Mouse (Mus musculus) G1E (cell line): Measurements from ENCODE around the gene Cnbp. TPM values are rescaled to one million over a fixed set of nuclear protein-coding genes. Genes with fewer than 3 reads are reported as not detected.
A peak's percentile ranks its signal among the peaks of the same experiment; 100 is the strongest.

ENCODE experiments used
- ATAC-seq: 2 replicates; pipeline ENCODE4 v1.8.0; 2016; ENCODE audit warnings: mild to moderate bottlenecking; ENCODE audit not compliant: insufficient number of reproducible peaks, poor library complexity, low FRiP score, severe bottlenecking; ENCODE audit errors: extremely low read depth
- DNase-seq: peaks from one replicate; pipeline ENCODE4 v3.0.0; 2012; ENCODE audit warnings: low spot score
- H3K27me3 ChIP-seq: 2 replicates; pipeline ENCODE4 v1.6.1; 2012; ENCODE audit warnings: mild to moderate bottlenecking, low read length, inconsistent platforms; ENCODE audit not compliant: insufficient read depth
- H3K36me3 ChIP-seq: replicated peaks from 2 replicates; pipeline ENCODE3; 2012; ENCODE audit warnings: mild to moderate bottlenecking, inconsistent platforms
- H3K4me1 ChIP-seq: 2 replicates; pipeline ENCODE4 v1.6.1; 2012; ENCODE audit warnings: low read depth, low read length, inconsistent platforms, mixed read lengths; ENCODE audit not compliant: insufficient read depth
- H3K4me3 ChIP-seq: 2 replicates; pipeline ENCODE4 v1.5.1; 2012; ENCODE audit warnings: low read depth, mild to moderate bottlenecking, inconsistent platforms, low read length, moderate library complexity, mixed read lengths
- H3K9me3 ChIP-seq: replicated peaks from 2 replicates; pipeline ENCODE4 v1.6.1; 2012; ENCODE audit warnings: inconsistent platforms
- CTCF ChIP-seq: IDR thresholded peaks from 2 replicates; pipeline ENCODE4 v1.5.1; 2012; ENCODE audit warnings: low read depth, low read length, inconsistent platforms, mixed read lengths
- GATA1 ChIP-seq: IDR thresholded peaks from 2 replicates; pipeline ENCODE4 v1.6.1; 2012; ENCODE audit warnings: borderline replicate concordance, low read length, inconsistent platforms, mixed read lengths
- GATA2 ChIP-seq: IDR thresholded peaks from 2 replicates; pipeline ENCODE4 v1.6.1; 2012; ENCODE audit warnings: low read depth, low read length, inconsistent platforms, borderline replicate concordance
- POLR2AphosphoS5 ChIP-seq: IDR thresholded peaks from 2 replicates; pipeline ENCODE4 v1.6.1; 2012; ENCODE audit warnings: low read depth, low read length, inconsistent platforms; ENCODE audit not compliant: insufficient replicate concordance
- TAL1 ChIP-seq: conservative IDR thresholded peaks from 2 replicates; pipeline ENCODE4 v1.6.1; 2012; ENCODE audit warnings: low read depth, low read length, inconsistent platforms, mixed read lengths
- polyA plus RNA-seq: library from polyadenylated mRNA; stranded (reverse); fragments of >175 nt; gene quantifications from 2 replicates; pipeline ENCODE4 v1.2.3, GENCODE M21; 2012
- total RNA-seq, 2 experiments: library from RNA; stranded (forward) in 1 of 2; stranded (reverse) in 1 of 2; fragments of 200-1000 nt in 1 of 2; fragments of >200 nt in 1 of 2; fragmentation: Nextera tagmentation in 1 of 2; gene quantifications; 2 replicates each; pipeline ENCODE4 v1.2.3; 2014 to 2017

Cnbp gene
- total and polyA plus RNA-seq, 3 experiments: 135 to 1,031 (median 679) TPM

DNA sequence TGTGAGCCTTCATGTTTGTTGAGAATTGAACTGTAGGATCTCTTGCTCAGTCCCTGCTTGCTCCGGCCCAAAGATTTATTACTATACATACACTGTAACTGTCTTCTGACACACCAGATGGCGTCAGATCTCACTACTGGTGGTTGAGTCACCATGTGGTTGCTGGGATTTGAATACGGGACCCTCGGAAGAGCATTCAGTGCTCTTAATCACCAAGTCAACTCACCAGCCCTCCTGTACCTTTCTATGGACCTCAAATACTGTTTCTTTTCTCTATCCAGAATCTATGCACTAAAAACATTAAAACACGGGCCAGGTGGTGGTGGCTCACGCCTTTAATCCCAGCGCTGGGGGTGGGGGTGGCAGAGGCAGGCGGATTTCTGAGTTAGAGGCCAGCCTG, 9.3 kb downstream of the Cnbp start:
- no peaks in the 10 kb centered on the region for H3K9me3 ChIP-seq
- peaks cover 71% of the 10 kb centered on the region for H3K36me3 ChIP-seq
- H3K4me1 ChIP-seq: peaks cover 56% of the 10 kb centered on the region
- TF ChIP-seq CTCF: no peak
- no peak for TF ChIP-seq TAL1
- TF ChIP-seq POLR2AphosphoS5: no peak; the same call in 1 of the 2 replicates
- DNase-seq: no peak
- no peak for ATAC-seq
- H3K27me3 ChIP-seq: no peaks in the 10 kb centered on the region
- H3K4me3 ChIP-seq: no peak overlapping the region

DNA sequence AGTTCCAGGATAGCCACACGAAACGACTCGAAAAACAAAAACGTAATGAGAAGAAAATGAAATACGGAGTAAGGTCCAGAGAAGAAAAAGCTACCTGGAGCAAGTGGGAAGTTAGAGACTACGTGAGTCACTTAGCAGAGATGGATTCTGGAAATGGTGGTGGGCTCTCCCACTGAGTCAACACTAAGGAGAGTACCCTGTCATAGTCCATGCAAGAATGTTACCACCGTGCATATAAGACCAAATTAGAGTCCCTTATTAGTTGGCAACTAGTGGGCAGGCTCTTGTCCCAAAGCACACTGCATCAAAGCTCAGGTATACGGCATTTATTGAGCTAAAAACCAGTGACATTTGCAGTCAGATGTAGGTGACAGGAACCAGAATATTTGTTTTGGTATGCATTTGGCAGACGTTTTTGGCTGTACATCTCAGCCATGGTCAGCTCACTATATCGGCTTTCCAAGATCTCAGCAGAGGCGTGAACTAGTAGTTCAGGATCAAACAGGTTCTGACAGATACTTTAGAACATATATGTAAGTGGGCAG, 11.0 kb downstream of the Cnbp start:
- peaks cover 69% of the 10 kb centered on the region for H3K36me3 ChIP-seq

DNA sequence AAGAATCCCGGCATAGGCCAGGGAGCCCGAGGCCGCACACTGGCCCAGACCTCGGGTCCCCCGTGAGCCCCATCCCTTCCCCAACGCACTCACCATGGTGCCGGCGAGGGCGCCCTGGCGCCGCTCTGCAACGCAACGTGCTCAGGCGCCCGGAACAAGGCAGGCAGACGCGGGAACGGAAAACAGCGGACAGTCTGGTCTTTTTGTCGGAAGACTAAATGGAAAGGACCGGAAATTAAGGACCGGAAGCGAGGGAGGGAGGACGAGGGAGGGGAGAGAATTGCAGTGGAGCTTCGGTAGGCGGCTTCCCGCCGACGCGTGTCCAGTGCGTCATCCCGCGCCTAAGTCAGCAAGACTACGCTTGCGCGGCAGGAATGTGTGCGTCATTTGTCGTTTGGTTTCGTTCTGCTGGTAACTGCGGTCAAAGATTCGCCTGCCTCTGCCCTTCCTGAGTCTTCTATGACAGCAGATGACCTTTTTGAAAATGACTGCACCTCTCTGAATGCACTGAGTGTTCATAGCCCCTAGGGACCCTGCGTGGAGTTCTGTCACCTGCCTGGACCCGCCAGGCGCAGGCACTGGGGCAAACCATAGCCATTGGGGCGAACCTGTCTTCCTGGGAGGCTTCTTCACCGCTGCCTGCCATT, 12.2 kb downstream of the Cnbp start, which contains the start of gene Isy1:
TSS of gene Isy1 (minus strand) at position 248 of the 647 bp plus-strand sequence.
- peak; percentile 76 for DNase-seq
- peak; percentile 94 for ATAC-seq
- Histone ChIP-seq H3K4me3 (peak within 1 kb of the TSS; percentile 75), H3K9me3 (no peaks in the 10 kb centered on the region), H3K36me3 (peaks cover 69% of the 10 kb centered on the region), H3K4me1 (peaks cover 39% of the 10 kb centered on the region), H3K27me3 (no peaks in the 10 kb centered on the region)
- TF ChIP-seq CTCF: no peak
- TF ChIP-seq GATA2: no peak
- 0 out of 2 replicates have a peak, but pooled peaks have one; percentile 65 for TF ChIP-seq POLR2AphosphoS5
- no peak for TF ChIP-seq GATA1
- TF ChIP-seq TAL1: no peak

More for the DNA sequence above, 11.0 kb downstream of the Cnbp start:
- peak; percentile 85; the same call in 1 of the 2 replicates for TF ChIP-seq POLR2AphosphoS5
- no peak for TF ChIP-seq GATA1
- Histone ChIP-seq H3K9me3 (no peaks in the 10 kb centered on the region), H3K4me1 (peaks cover 44% of the 10 kb centered on the region), H3K27me3 (no peaks in the 10 kb centered on the region), H3K4me3 (no peak overlapping the region; the same call in 1 of the 2 replicates)
- ATAC-seq: no peak
- DNase-seq: no peak

DNA sequence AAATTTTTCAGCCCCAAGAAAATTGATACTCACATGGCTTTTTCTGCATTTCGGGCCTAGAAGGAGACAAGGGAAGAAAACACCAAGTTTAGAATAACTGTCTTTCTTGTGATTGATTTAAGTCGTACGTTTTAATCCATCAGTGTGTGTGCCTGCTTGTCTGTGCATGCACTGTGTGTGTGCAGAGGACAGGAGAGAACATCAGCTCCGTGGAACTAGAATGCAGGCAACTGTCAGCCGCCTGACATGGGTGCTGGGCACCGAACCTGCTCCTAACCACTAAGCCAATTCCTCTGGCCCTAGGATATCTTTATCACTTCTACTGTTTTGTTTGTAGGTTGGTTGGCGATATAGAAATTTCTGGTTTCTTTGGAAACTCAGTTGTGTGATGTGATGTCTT, 15.2 kb downstream of the Cnbp start, which contains the start of gene Gm45140:
TSS of gene Gm45140 (minus strand) at position 101 of the 400 bp plus-strand sequence.
- DNase-seq (no peak), ATAC-seq (no peak)
- peaks cover 26% of the 10 kb centered on the region for H3K4me1 ChIP-seq
- no peak within 1 kb of the TSS for H3K4me3 ChIP-seq
- peaks cover 65% of the 10 kb centered on the region for H3K36me3 ChIP-seq
- H3K27me3 ChIP-seq: no peaks in the 10 kb centered on the region
- no peak for TF ChIP-seq CTCF
- H3K9me3 ChIP-seq: no peaks in the 10 kb centered on the region

DNA sequence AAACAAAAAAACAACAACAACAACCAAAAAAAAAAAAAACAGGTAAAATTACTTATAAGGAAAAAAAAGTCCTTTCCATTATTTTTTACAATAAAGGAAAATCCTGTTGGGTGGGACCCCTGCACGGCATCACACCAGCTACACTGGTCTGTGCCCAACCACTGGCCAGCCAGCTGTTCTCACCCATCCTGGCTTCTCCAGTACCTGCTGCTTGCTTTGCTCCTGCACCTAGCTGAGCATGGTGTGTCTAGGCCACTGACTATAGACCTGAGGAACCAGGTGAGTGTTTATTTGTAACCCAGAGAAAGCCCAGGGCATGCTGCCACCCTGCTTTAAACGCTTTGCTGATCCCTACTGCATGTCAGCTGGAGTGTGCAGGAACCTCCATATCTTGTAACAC, 30.5 kb downstream of the Cnbp start:
- Histone ChIP-seq H3K9me3 (no peaks in the 10 kb centered on the region), H3K4me1 (no peaks in the 10 kb centered on the region), H3K27me3 (no peaks in the 10 kb centered on the region), H3K4me3 (no peak overlapping the region), H3K36me3 (peaks cover 98% of the 10 kb centered on the region)
- TF ChIP-seq TAL1 (no peak), POLR2AphosphoS5 (no peak), CTCF (no peak), GATA2 (no peak), GATA1 (no peak)
- no peak for DNase-seq
- no peak for ATAC-seq

DNA sequence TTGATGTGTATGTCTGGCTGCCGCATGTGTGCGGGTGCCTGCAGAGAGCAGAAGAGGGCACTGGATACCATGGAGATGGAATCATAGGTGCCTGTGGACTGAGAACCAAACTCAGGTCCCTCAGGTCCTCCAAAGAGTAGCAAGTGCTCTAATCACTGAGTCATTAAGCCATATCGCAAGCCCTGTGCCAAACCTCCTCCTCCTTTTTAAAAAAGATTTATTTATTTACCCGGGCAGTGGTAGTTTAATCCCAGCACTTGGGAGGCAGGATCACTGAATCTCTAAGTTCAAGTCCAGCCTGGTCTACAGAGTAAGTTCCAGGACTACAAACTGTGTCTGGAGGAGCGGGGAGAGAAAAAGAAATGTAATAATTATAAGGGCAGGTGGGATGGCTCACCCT, 36.4 kb downstream of the Cnbp start:
- no peaks in the 10 kb centered on the region for H3K27me3 ChIP-seq
- TF ChIP-seq CTCF: no peak
- no peak for TF ChIP-seq POLR2AphosphoS5
- no peak for TF ChIP-seq GATA2
- no peak for TF ChIP-seq GATA1
- H3K9me3 ChIP-seq: no peaks in the 10 kb centered on the region
- ATAC-seq: no peak
- H3K4me3 ChIP-seq: no peak overlapping the region
- no peak for DNase-seq
- H3K36me3 ChIP-seq: peaks cover 78% of the 10 kb centered on the region
- peaks cover 29% of the 10 kb centered on the region for H3K4me1 ChIP-seq
